ENCODE assay signal across 12 mouse cellular contexts in genomic region chr9:66504518-66504917, GRCm38 (mm10). TPM values are rescaled to one million over a fixed set of nuclear protein-coding genes. Genes with fewer than 3 reads are reported as not detected.
A peak's percentile ranks its signal among the peaks of the same experiment; 100 is the strongest.
DNase-seq lines count a peak whose midpoint lies in the region; ATAC-seq and TF ChIP-seq lines count a peak whose summit lies in the region.
"Had no signal": no experiment of that assay in that cellular context is flagged by ENCODE, and none has a peak within 500 bp of the region (broad histone marks: within the 10 kb centered on the region; RNA-seq: fewer than 3 reads in every experiment).

No protein-coding gene starts in this region.

- H3K9ac ChIP-seq in forebrain, postnatal 0 days, result no peak overlapping the region
- peak overlapping the region; percentile 56 for H3K9ac ChIP-seq in liver, embryonic 12.5 days
- H3K9ac ChIP-seq: limb, embryonic 13.5 days; neural tube, embryonic 12.5 days had no signal

- no peak overlapping the region for H3K4me2 ChIP-seq in forebrain, postnatal 0 days (ENCODE audit: low read depth)
- peak overlapping the region; percentile 65 for H3K4me2 ChIP-seq in liver, embryonic 12.5 days
- H3K4me2 ChIP-seq: limb, embryonic 13.5 days; neural tube, embryonic 12.5 days had no signal

- no peak overlapping the region for H3K4me3 ChIP-seq in forebrain, embryonic 10.5 days
- H3K4me3 ChIP-seq in forebrain, postnatal 0 days (ENCODE audit: low read depth, low read length), result no peak overlapping the region
- H3K4me3 ChIP-seq in liver, embryonic 12.5 days, result no peak overlapping the region
- H3K4me3 ChIP-seq: limb, embryonic 13.5 days; neural tube, embryonic 12.5 days had no signal

- H3K9me3 ChIP-seq in forebrain, embryonic 10.5 days, result no peaks in the 10 kb centered on the region
- no peaks in the 10 kb centered on the region for H3K9me3 ChIP-seq in forebrain, postnatal 0 days (ENCODE audit: low read length)
- no peaks in the 10 kb centered on the region for H3K9me3 ChIP-seq in liver, embryonic 12.5 days (replicated peaks)
- H3K9me3 ChIP-seq: limb, embryonic 13.5 days; neural tube, embryonic 12.5 days had no signal

- no peak for TF ChIP-seq CTCF in forebrain, postnatal 0 days (IDR thresholded peaks at IDR 0.05; ENCODE audit: low read depth)

- H3K27ac ChIP-seq in forebrain, embryonic 10.5 days, result peak overlapping the region; percentile 87; the same call in 1 of the 2 replicates
- H3K27ac ChIP-seq in forebrain, postnatal 0 days (ENCODE audit: low read depth, low read length), result no peak overlapping the region
- peak overlapping the region; percentile 96 for H3K27ac ChIP-seq in liver, embryonic 12.5 days
- H3K27ac ChIP-seq: kidney, postnatal 0 days; limb, embryonic 13.5 days had no signal

- no peak for DNase-seq in forebrain, embryonic 10.5 days (ENCODE audit: extremely low spot score, low spot score)
- no peak for DNase-seq in forebrain, postnatal 0 days
- peak; percentile 84 for DNase-seq in right cerebral cortex, adult 18-20 months
- no peak for DNase-seq in right cerebral cortex, postnatal 4 days
- DNase-seq in telencephalon, adult 2 months (ENCODE audit: low read depth, low spot score), result peak; percentile 67
- no peak for DNase-seq in heart, postnatal 36 days
- DNase-seq in cerebellum, adult 18-20 months, result no peak
- DNase-seq: gastrocnemius, postnatal 36 days had no signal

- no peaks in the 10 kb centered on the region for H3K27me3 ChIP-seq in forebrain, embryonic 10.5 days (ENCODE audit: poor library complexity, severe bottlenecking)
- H3K27me3 ChIP-seq in forebrain, postnatal 0 days (ENCODE audit: insufficient read depth, low read length), result no peaks in the 10 kb centered on the region
- H3K27me3 ChIP-seq in liver, embryonic 12.5 days (replicated peaks), result no peaks in the 10 kb centered on the region
- H3K27me3 ChIP-seq: limb, embryonic 13.5 days; neural tube, embryonic 12.5 days had no signal

- WGBS in forebrain, embryonic 10.5 days, result 93% methylated on average over 13 of the region's 13 CpGs
- WGBS in forebrain, postnatal 0 days, result 87% methylated on average over 13 of the region's 13 CpGs
- WGBS in liver, embryonic 12.5 days (ENCODE audit: insufficient replicate concordance), result 92% methylated on average over 13 of the region's 13 CpGs

- intact Hi-C loops in heart, postnatal 36 days (cut with DNase I), result no loop called here

- peaks cover 67% of the 10 kb centered on the region for H3K4me1 ChIP-seq in forebrain, embryonic 10.5 days
- no peaks in the 10 kb centered on the region for H3K4me1 ChIP-seq in forebrain, postnatal 0 days (ENCODE audit: insufficient read depth)
- peaks cover 73% of the 10 kb centered on the region for H3K4me1 ChIP-seq in liver, embryonic 12.5 days

- peaks cover 91% of the 10 kb centered on the region for H3K36me3 ChIP-seq in forebrain, embryonic 10.5 days (replicated peaks)
- peaks cover 70% of the 10 kb centered on the region for H3K36me3 ChIP-seq in forebrain, postnatal 0 days (ENCODE audit: insufficient read depth)
- peaks cover 94% of the 10 kb centered on the region for H3K36me3 ChIP-seq in liver, embryonic 12.5 days

- ATAC-seq in forebrain, postnatal 0 days, result no peak
- no peak for ATAC-seq in liver, embryonic 12.5 days

RNA-seq across cellular contexts. Expression of gene Fbxl22, which starts 9.9 kb away (rescaled TPM):
- 1.6 TPM in 2 replicates for polyA plus RNA-seq in forebrain, embryonic 10.5 days (2016; fragmentation: Nextera tagmentation; extraction: Ambion mirVana)
- total RNA-seq in forebrain, postnatal 0 days (2014; rRNA removed), result 0.29 and 0.31 TPM in 2 replicates
- 0.29 and 0.48 TPM in 2 replicates for polyA plus RNA-seq in forebrain, postnatal 0 days (2015; fragmentation: Nextera tagmentation; extraction: Ambion mirVana)
- polyA plus RNA-seq in liver, embryonic 12.5 days (2016; fragmentation: Nextera tagmentation; extraction: Ambion mirVana), result 0.64 and 0.77 TPM in 2 replicates
- total RNA-seq in heart, postnatal 36 days (2021), result 10 to 100 TPM; 28.1 to 33.0 TPM

Comparison
In these comparisons a context has a peak if more than half of its experiments do, and no peak if none do; other contexts are left out.
1. DNase-seq: peak in right cerebral cortex, adult 18-20 months (single experiment) and telencephalon, adult 2 months (single experiment); none in forebrain, embryonic 10.5 days (single experiment), forebrain, postnatal 0 days (single experiment), right cerebral cortex, postnatal 4 days (single experiment), heart, postnatal 36 days (0 of 2) and cerebellum, adult 18-20 months (0 of 2).